Mouse (Mus musculus) frontal cortex, adult (tissue): ENCODE measurements around the gene Qprt.
"Not testable (repeated sequence)": the region's sequence is repeated elsewhere in the genome, so short reads cannot be mapped to it uniquely, and the experiment has no call there.

Experiments used
- ATAC-seq: cut with Nextera tagmentation; 2 replicates; pipeline ENCODE4 v1.9.2; 2017; ENCODE audit warnings: mild to moderate bottlenecking, moderate library complexity, mixed read lengths; ENCODE audit not compliant: low TSS enrichment

Qprt gene

GRCm38 (mm10) chr7:127098521-127098920, 23.5 kb downstream of the Qprt start:
- ATAC-seq, result no peak

- ATAC-seq, result no peak
Observed at GRCm38 (mm10) chr7:127096456-127096855, 25.6 kb downstream of the Qprt start.

- ATAC-seq, result no peak
Observed at GRCm38 (mm10) chr7:127093914-127094313, 28.1 kb downstream of the Qprt start.

GRCm38 (mm10) chr7:127091114-127091896, 30.7 kb downstream of the Qprt start, which contains the start of gene AI467606:
TSS of gene AI467606 (plus strand) at chr7:127091359.
- ATAC-seq, result no peak

GRCm38 (mm10) chr7:127090154-127091113, 31.6 kb downstream of the Qprt start:
- no peak for ATAC-seq

GRCm38 (mm10) chr7:127088901-127089845, 32.9 kb downstream of the Qprt start:
- no peak for ATAC-seq

- no peak for ATAC-seq
Observed at GRCm38 (mm10) chr7:127088083-127088482, 33.9 kb downstream of the Qprt start.

GRCm38 (mm10) chr7:127087278-127088010, 34.6 kb downstream of the Qprt start, which contains the start of gene Zg16:
TSS of gene Zg16 (minus strand) at chr7:127087328.
- ATAC-seq, result not testable (repeated sequence)

- not testable (repeated sequence) for ATAC-seq
Observed at GRCm38 (mm10) chr7:127085751-127086150, 36.3 kb downstream of the Qprt start.

- ATAC-seq, result no peak
Observed at GRCm38 (mm10) chr7:127084794-127085193, 37.2 kb downstream of the Qprt start.

- no peak for ATAC-seq
Observed at GRCm38 (mm10) chr7:127083689-127084088, 38.3 kb downstream of the Qprt start.

GRCm38 (mm10) chr7:127082995-127083394, 39.0 kb downstream of the Qprt start:
- ATAC-seq, result no peak

GRCm38 (mm10) chr7:127082271-127082670, 39.8 kb downstream of the Qprt start:
- no peak for ATAC-seq

GRCm38 (mm10) chr7:127080045-127080444, 42.0 kb downstream of the Qprt start:
- no peak for ATAC-seq

- ATAC-seq, result no peak
Observed at GRCm38 (mm10) chr7:127077692-127078091, 44.3 kb downstream of the Qprt start.

GRCm38 (mm10) chr7:127076188-127076587, 45.8 kb downstream of the Qprt start:
- ATAC-seq, result no peak

- no peak for ATAC-seq
Observed at GRCm38 (mm10) chr7:127073221-127073620, 48.8 kb downstream of the Qprt start.

- ATAC-seq, result no peak
Observed at GRCm38 (mm10) chr7:127070871-127071413, 51.1 kb downstream of the Qprt start.

GRCm38 (mm10) chr7:127066317-127066716, 55.7 kb downstream of the Qprt start:
- ATAC-seq, result no peak

- no peak for ATAC-seq
Observed at GRCm38 (mm10) chr7:127065538-127065937, 56.5 kb downstream of the Qprt start.
